Mouse (Mus musculus): ENCODE data around the gene Mab21l3.

DNA sequence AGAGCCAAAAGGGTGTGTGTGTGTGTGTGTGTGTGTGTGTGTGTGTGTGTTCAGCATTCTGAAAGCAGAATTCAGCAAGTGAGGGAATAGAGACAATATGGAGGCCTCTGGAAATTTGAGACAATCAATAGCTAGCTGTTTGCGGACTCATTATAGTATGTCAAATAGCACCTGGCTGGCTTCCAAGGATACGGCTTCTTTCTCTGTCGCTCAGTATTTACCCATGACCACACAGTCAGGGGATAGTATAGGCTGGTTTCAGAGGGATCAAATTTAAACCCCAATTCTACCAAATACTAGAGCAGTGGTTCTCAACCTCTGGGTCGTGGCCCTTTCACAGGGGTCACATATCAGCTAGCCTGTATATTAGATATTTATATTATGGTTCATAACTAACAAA, 36.3 kb upstream of the Mab21l3 start:
- TF ChIP-seq CTCF (IDR thresholded peaks at IDR 0.05; ENCODE audit: extremely low read depth, insufficient read depth, insufficient read length, insufficient replicate concordance): no peak
- TF ChIP-seq POLR2A (IDR thresholded peaks at IDR 0.05; ENCODE audit: low read depth, low read length): no peak
